Mouse (Mus musculus) kidney, adult 2 months (tissue): ENCODE results near the gene Wdr49.

Source experiments
- CTCF ChIP-seq: fragments of 200-500 bp; conservative IDR thresholded peaks from 2 replicates; pipeline ENCODE4 v1.5.1; 2011; ENCODE audit warnings: low read depth, mild to moderate bottlenecking, control low read depth, low read length, moderate library complexity, mixed read lengths; ENCODE audit not compliant: insufficient read depth, insufficient read length
- POLR2A ChIP-seq: fragments of 200-500 bp; IDR thresholded peaks from one replicate; pipeline ENCODE4 v1.6.1; 2011; ENCODE audit warnings: low read depth, low read length, control low read depth

DNA sequence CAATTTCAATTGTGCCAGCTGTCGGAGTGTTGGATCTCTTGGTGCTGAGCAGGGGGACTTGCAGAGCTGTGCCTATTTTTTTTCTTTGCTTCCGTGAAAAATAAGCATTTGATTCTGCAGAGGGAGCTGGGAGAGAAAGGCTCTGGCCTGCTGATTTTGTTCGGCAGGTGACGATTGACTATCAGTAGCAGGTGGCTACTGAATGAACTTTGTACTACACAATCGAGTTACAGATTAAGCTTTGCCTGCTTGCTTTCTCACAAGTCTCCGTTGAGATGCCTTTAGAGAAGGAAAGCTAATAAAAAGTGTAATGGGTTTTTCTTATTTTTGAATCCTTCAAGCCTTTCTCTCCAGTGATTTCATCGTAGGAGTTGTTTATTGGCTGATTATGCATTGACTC is 6.8 kb downstream of the Wdr49 start:
- TF ChIP-seq CTCF = no peak
- TF ChIP-seq POLR2A = no peak
